Mouse (Mus musculus) limb, embryonic 15.5 days (tissue): ENCODE results near the gene Chchd3. TPM values are rescaled to one million over a fixed set of nuclear protein-coding genes. Genes with fewer than 3 reads are reported as not detected.
A peak's percentile ranks its signal among the peaks of the same experiment; 100 is the strongest.

Experiments
- ATAC-seq: fragments of 200-750 bp; cut with Nextera tagmentation; 2 replicates; pipeline ENCODE4 v1.8.0; 2017; ENCODE audit warnings: low read depth, moderate TSS enrichment; ENCODE audit not compliant: insufficient number of reproducible peaks, low FRiP score, low TSS enrichment
- H3K27ac ChIP-seq: fragments of 300-500 bp; sonication (generic); 2 replicates; pipeline ENCODE4 v1.5.1; 2015; ENCODE audit warnings: moderate library complexity, mild to moderate bottlenecking, inconsistent platforms
- H3K27me3 ChIP-seq: fragments of 300-500 bp; sonication (generic); 2 replicates; pipeline ENCODE4 v1.6.1; 2015; ENCODE audit warnings: inconsistent platforms
- H3K36me3 ChIP-seq: fragments of 300-500 bp; sonication (generic); 2 replicates; pipeline ENCODE4 v1.6.1; 2015; ENCODE audit warnings: inconsistent platforms
- H3K4me1 ChIP-seq: fragments of 300-500 bp; sonication (generic); 2 replicates; pipeline ENCODE4 v1.6.1; 2015; ENCODE audit warnings: inconsistent platforms
- H3K4me2 ChIP-seq: fragments of 300-500 bp; sonication (generic); 2 replicates; pipeline ENCODE4 v1.6.1; 2015; ENCODE audit warnings: mild to moderate bottlenecking, inconsistent platforms
- H3K4me3 ChIP-seq: fragments of 300-500 bp; sonication (generic); 2 replicates; pipeline ENCODE4 v1.5.1; 2015; ENCODE audit warnings: mild to moderate bottlenecking, inconsistent platforms
- H3K9ac ChIP-seq: fragments of 300-500 bp; sonication (generic); 2 replicates; pipeline ENCODE4 v1.6.1; 2015; ENCODE audit warnings: inconsistent platforms
- H3K9me3 ChIP-seq: fragments of 300-500 bp; sonication (generic); 2 replicates; pipeline ENCODE4 v1.6.1; 2016; ENCODE audit warnings: inconsistent platforms
- WGBS: fragments of 180-500 bp; shearing (Covaris S2); methylation state at CpG from one replicate; pipeline ENCODE4 v1.1.7; 2015; 5-methylcytosine and 5-hydroxymethylcytosine counted together
- polyA plus RNA-seq: library from polyadenylated mRNA; unstranded; fragments of >200 nt; fragmentation: Nextera tagmentation; extraction: Ambion mirVana; gene quantifications from 2 replicates; pipeline ENCODE4 v1.2.1, GENCODE M21; 2015

Chchd3 gene
- polyA plus RNA-seq, 1 experiment from 2014 or later = 97.8 TPM

- Histone ChIP-seq H3K9me3 (no peaks in the 10 kb centered on the region), H3K4me3 (no peak overlapping the region), H3K4me2 (no peak overlapping the region), H3K27ac (no peak overlapping the region), H3K27me3 (no peaks in the 10 kb centered on the region), H3K9ac (no peak overlapping the region), H3K36me3 (no peaks in the 10 kb centered on the region), H3K4me1 (no peaks in the 10 kb centered on the region)
- 92% methylated on average over 15 of the region's 15 CpGs for WGBS
- ATAC-seq = no peak
Measured at GRCm38 (mm10) chr6:33001271-33001670, 58.8 kb downstream of the Chchd3 start.

- Histone ChIP-seq H3K27me3 (no peaks in the 10 kb centered on the region), H3K36me3 (no peaks in the 10 kb centered on the region), H3K9me3 (no peaks in the 10 kb centered on the region), H3K4me2 (no peak overlapping the region), H3K9ac (no peak overlapping the region), H3K4me1 (no peaks in the 10 kb centered on the region), H3K4me3 (no peak overlapping the region), H3K27ac (peak overlapping the region; percentile 17; the same call in 1 of the 2 replicates)
- ATAC-seq = no peak
- WGBS = 94% methylated on average over 1 of the region's 1 CpGs
Measured at GRCm38 (mm10) chr6:32996597-32996996, 63.5 kb downstream of the Chchd3 start.

- Histone ChIP-seq H3K27me3 (no peaks in the 10 kb centered on the region), H3K4me2 (no peak overlapping the region), H3K4me3 (no peak overlapping the region), H3K4me1 (no peaks in the 10 kb centered on the region), H3K9ac (no peak overlapping the region), H3K27ac (no peak overlapping the region), H3K36me3 (no peaks in the 10 kb centered on the region), H3K9me3 (no peaks in the 10 kb centered on the region)
- no peak for ATAC-seq
- WGBS = 91% methylated on average over 1 of the region's 1 CpGs
Measured at GRCm38 (mm10) chr6:32993847-32994246, 66.2 kb downstream of the Chchd3 start.

GRCm38 (mm10) chr6:32990061-32990633, 69.9 kb downstream of the Chchd3 start:
- H3K27me3 ChIP-seq = no peaks in the 10 kb centered on the region
- no peak overlapping the region for H3K27ac ChIP-seq
- no peak for ATAC-seq
- H3K36me3 ChIP-seq = no peaks in the 10 kb centered on the region
- no peak overlapping the region for H3K4me2 ChIP-seq
- WGBS = 79% methylated on average over 12 of the region's 12 CpGs
- H3K9ac ChIP-seq = no peak overlapping the region
- no peaks in the 10 kb centered on the region for H3K4me1 ChIP-seq
- no peaks in the 10 kb centered on the region for H3K9me3 ChIP-seq
- no peak overlapping the region for H3K4me3 ChIP-seq

GRCm38 (mm10) chr6:32988561-32988960, 71.5 kb downstream of the Chchd3 start:
- no peak overlapping the region for H3K4me3 ChIP-seq
- no peak overlapping the region for H3K9ac ChIP-seq
- no peaks in the 10 kb centered on the region for H3K4me1 ChIP-seq
- H3K27me3 ChIP-seq = no peaks in the 10 kb centered on the region
- ATAC-seq = no peak
- 90% methylated on average over 8 of the region's 8 CpGs for WGBS
- H3K27ac ChIP-seq = no peak overlapping the region
- H3K36me3 ChIP-seq = no peaks in the 10 kb centered on the region
- no peak overlapping the region for H3K4me2 ChIP-seq
- H3K9me3 ChIP-seq = no peaks in the 10 kb centered on the region

GRCm38 (mm10) chr6:32983876-32984275, 76.2 kb downstream of the Chchd3 start:
- WGBS = 81% methylated on average over 5 of the region's 5 CpGs
- Histone ChIP-seq H3K9me3 (no peaks in the 10 kb centered on the region), H3K4me1 (no peaks in the 10 kb centered on the region), H3K9ac (no peak overlapping the region), H3K36me3 (no peaks in the 10 kb centered on the region), H3K27ac (no peak overlapping the region), H3K4me3 (no peak overlapping the region), H3K4me2 (no peak overlapping the region), H3K27me3 (no peaks in the 10 kb centered on the region)
- no peak for ATAC-seq

GRCm38 (mm10) chr6:32981253-32981652, 78.8 kb downstream of the Chchd3 start:
- no peaks in the 10 kb centered on the region for H3K4me1 ChIP-seq
- no peaks in the 10 kb centered on the region for H3K27me3 ChIP-seq
- H3K36me3 ChIP-seq = no peaks in the 10 kb centered on the region
- H3K4me3 ChIP-seq = no peak overlapping the region
- ATAC-seq = no peak
- H3K9ac ChIP-seq = no peak overlapping the region
- H3K4me2 ChIP-seq = no peak overlapping the region
- H3K9me3 ChIP-seq = no peaks in the 10 kb centered on the region
- no peak overlapping the region for H3K27ac ChIP-seq
- WGBS = 81% methylated on average over 11 of the region's 11 CpGs

- 95% methylated on average over 3 of the region's 3 CpGs for WGBS
- Histone ChIP-seq H3K27ac (no peak overlapping the region), H3K9me3 (no peaks in the 10 kb centered on the region), H3K4me1 (no peaks in the 10 kb centered on the region), H3K4me3 (no peak overlapping the region), H3K4me2 (no peak overlapping the region), H3K36me3 (no peaks in the 10 kb centered on the region), H3K27me3 (no peaks in the 10 kb centered on the region), H3K9ac (no peak overlapping the region)
- no peak for ATAC-seq
Measured at GRCm38 (mm10) chr6:32978811-32979210, 81.2 kb downstream of the Chchd3 start.

GRCm38 (mm10) chr6:32971926-32972325, 88.1 kb downstream of the Chchd3 start:
- no peak for ATAC-seq
- H3K27me3 ChIP-seq = no peaks in the 10 kb centered on the region

GRCm38 (mm10) chr6:32968971-32969370, 91.1 kb downstream of the Chchd3 start:
- H3K9me3 ChIP-seq = no peaks in the 10 kb centered on the region
- H3K9ac ChIP-seq = no peak overlapping the region
- no peak for ATAC-seq
- WGBS = 64% methylated on average over 2 of the region's 2 CpGs
- no peaks in the 10 kb centered on the region for H3K4me1 ChIP-seq
- no peak overlapping the region for H3K27ac ChIP-seq
- 0 out of 2 replicates have a peak, but pooled peaks cover 4% of the 10 kb centered on the region for H3K36me3 ChIP-seq
- no peak overlapping the region for H3K4me3 ChIP-seq
- H3K27me3 ChIP-seq = no peaks in the 10 kb centered on the region
- no peak overlapping the region for H3K4me2 ChIP-seq

More at GRCm38 (mm10) chr6:32971926-32972325, 88.1 kb downstream of the Chchd3 start:
- H3K9ac ChIP-seq = no peak overlapping the region
- no peaks in the 10 kb centered on the region for H3K4me1 ChIP-seq
- no peak overlapping the region for H3K4me3 ChIP-seq
- H3K27ac ChIP-seq = no peak overlapping the region
- H3K36me3 ChIP-seq = 0 out of 2 replicates have a peak, but pooled peaks cover 4% of the 10 kb centered on the region
- H3K4me2 ChIP-seq = no peak overlapping the region
- no peaks in the 10 kb centered on the region for H3K9me3 ChIP-seq

- no peaks in the 10 kb centered on the region for H3K36me3 ChIP-seq
- no peaks in the 10 kb centered on the region for H3K4me1 ChIP-seq
- H3K9me3 ChIP-seq = no peaks in the 10 kb centered on the region
- WGBS = 44% methylated on average over 3 of the region's 3 CpGs
- no peaks in the 10 kb centered on the region for H3K27me3 ChIP-seq
- H3K9ac ChIP-seq = no peak overlapping the region
- H3K4me3 ChIP-seq = no peak overlapping the region
- H3K27ac ChIP-seq = no peak overlapping the region
- ATAC-seq = no peak
- no peak overlapping the region for H3K4me2 ChIP-seq
Measured at GRCm38 (mm10) chr6:32962048-32962447, 98.0 kb downstream of the Chchd3 start.

- H3K27me3 ChIP-seq = no peaks in the 10 kb centered on the region
- H3K9ac ChIP-seq = no peak overlapping the region
- no peak for ATAC-seq
- H3K36me3 ChIP-seq = no peaks in the 10 kb centered on the region
- no peak overlapping the region for H3K4me2 ChIP-seq
- no peak overlapping the region for H3K27ac ChIP-seq
- H3K9me3 ChIP-seq = no peaks in the 10 kb centered on the region
- H3K4me1 ChIP-seq = no peaks in the 10 kb centered on the region
- no peak overlapping the region for H3K4me3 ChIP-seq
- 70% methylated on average over 3 of the region's 3 CpGs for WGBS
Measured at GRCm38 (mm10) chr6:32961477-32961876, 98.6 kb downstream of the Chchd3 start.
